Mouse (Mus musculus) retina, adult 2 months (tissue): Measurements from ENCODE around the gene Nubp1.

Experiments used
- DNase-seq: peaks from one replicate; pipeline ENCODE4 v3.0.0-alpha.2; 2012; ENCODE audit warnings: low read depth, low spot score

Gene Nubp1

GRCm38 (mm10) chr16:10468201-10468600 lies 56.5 kb downstream of the Nubp1 start:
- no peak for DNase-seq

- no peak for DNase-seq
Measured at GRCm38 (mm10) chr16:10471950-10472349, 60.2 kb downstream of the Nubp1 start.
